Mouse (Mus musculus) stomach, postnatal 0 days (tissue): ENCODE measurements at regions not wholly inside any gene's neighbourhood (a gene's known extent, or its start where the extent isn't known, plus 50 kb on each side); places are given as distances from the start of the nearest gene placed in this dataset.

Experiments used
- CTCF ChIP-seq: IDR thresholded peaks from 2 replicates; pipeline ENCODE4 v1.5.1; 2016; ENCODE audit warnings: antibody characterized with exemption, low read depth, mild to moderate bottlenecking, moderate library complexity
- EP300 ChIP-seq: optimal IDR thresholded peaks from 2 replicates; pipeline ENCODE3; 2016; ENCODE audit warnings: antibody characterized with exemption

DNA sequence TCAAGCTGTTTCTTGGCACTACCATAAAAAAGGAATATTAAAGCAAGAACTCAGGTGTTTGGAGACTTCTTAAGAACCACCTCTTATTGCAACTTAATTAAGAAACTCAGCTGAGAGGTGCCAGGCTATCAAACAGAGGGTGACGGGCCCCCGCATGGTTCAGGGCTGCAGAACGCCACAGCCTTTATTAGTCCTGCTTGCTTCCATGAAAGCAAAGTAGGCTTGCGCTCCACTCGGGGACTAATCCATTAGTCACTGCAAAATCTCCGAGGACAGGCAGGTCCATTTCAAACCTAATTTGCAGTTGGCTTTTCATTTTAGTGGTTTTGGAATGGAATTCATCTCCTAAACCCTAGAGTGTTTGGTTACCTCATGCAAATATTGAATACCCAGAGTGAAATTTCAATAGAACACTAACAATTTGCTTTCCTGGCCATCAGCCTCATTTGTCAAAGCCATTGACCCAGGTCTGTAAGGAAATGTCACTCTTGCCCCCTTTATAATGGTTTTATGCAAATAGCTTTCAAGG lies 267.7 kb upstream of the Sulf2 start:
- TF ChIP-seq CTCF: no peak
- no peak for TF ChIP-seq EP300
